Mouse (Mus musculus) retina, postnatal 7 days (tissue): ENCODE results near the gene Rdh9.
"Not testable (repeated sequence)": the region's sequence is repeated elsewhere in the genome, so short reads cannot be mapped to it uniquely, and the experiment has no call there.

Experiments
- DNase-seq: peaks from one replicate; pipeline ENCODE4 v3.0.0-alpha.2; 2012; ENCODE audit warnings: low read depth, low spot score

Rdh9 gene

DNA sequence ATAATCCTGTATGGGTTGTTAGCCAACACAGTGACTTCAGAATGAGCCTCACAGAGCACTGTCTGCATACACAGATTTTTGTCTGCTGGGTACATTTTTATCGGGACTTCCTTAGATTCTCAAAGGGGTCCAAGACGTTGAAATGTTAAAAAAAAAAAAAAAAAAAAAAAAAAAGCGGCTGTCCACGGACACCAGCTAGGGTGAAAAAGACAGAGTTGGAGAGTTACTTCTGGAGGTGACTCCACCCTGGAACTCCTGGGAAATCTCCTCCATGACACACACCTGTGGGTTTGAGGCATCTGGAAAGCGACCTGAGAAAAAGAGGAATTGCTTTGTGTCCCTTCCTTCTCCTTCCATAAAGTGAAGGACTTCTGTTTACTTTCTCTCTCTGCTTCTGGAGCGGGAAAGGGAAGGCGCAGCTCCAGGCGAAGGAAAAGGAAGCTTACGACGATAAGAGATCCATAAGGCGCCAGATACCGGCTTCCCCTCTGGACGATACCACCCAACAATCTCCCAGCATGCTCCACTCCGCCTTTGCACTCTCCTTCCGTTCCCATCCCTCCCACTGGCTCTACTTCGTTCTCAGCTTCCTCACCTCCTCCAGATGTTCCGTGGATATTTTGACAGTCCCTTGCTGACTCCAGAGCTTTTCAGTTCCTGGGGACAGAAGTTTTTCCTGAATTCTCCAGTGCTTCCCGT lies 20.3 kb upstream of the Rdh9 start:
- no peak for DNase-seq

GRCm38 (mm10) chr10:127759181-127760110 lies 16.7 kb upstream of the Rdh9 start, which contains the start of the genes Rdh1 and Rdh16f1:
TSS of gene Rdh1 (plus strand) at chr10:127759721.
TSS of gene Rdh16f1 (plus strand) at chr10:127759787.
- DNase-seq, result no peak

DNA sequence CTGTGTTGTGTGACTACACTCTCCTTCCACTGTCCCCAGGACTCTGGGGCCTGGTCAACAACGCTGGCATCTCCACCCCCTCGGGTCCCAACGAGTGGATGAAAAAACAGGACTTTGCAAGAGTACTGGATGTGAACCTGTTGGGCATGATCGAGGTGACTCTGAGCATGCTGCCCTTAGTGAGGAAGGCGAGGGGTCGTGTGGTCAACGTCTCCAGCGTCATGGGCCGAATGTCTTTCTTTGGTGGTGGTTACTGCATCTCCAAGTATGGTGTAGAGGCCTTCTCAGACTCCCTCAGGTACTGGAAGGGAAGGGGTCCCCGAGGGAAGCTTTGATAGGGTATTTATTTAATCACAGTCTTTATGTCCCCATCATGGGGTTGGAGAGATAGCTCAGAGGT lies 13.3 kb upstream of the Rdh9 start:
- not testable (repeated sequence) for DNase-seq

DNA sequence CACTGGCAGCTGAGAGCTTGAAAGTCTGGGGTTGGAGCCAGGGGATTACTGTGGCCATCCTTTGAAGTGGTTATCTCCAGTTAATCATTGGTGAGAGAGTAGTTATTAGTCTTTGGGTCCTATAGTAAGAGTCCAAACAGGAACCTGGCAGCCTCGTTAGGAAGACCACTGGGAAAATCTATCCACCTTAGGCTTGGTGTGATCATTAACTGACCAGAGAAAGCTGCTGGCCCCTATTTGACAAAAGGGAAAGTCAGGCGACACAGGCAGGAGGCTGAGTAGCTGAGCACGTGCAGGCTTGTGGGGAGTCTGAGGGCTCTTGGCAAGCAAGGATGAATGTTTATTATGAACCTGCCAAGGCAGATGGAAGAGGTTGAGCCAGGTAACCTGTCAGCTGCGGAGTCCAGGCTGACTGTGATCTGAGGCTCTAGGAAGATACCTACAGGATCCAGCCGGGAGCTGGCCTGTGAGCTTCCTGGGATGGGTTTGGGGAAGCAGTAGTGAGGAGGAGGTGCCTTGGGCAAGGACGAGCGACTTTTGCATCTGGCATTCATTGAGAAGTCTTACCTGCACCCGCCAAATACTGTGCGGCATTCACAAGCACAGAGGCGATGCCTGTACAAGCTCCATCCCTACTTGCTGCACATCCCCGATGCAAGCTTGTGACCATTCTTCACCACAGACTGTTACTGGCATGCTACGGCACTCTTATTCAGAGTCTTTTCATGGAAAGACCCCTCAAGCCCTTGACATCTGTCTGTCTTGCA lies 12.1 kb upstream of the Rdh9 start:
- no peak for DNase-seq

DNA sequence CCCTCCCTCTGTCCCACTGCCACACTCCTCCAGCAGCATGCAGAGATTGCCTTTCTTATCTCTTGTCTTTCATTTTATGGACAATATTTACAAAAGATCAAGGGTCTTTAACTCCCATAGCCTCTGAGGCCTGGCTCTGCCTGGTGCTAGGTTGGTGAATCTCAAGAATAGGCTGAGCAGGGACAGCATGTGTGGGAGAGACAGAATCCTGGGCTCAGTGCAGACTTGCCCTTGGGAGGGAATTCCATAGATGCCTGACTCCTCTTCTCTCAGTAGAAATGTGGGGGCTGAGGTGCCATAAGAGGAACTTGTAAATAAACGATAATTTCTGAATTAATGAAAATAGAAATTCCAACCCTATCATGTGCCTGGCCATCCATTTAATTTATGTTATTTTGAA lies 9.6 kb upstream of the Rdh9 start:
- DNase-seq, result no peak

DNA sequence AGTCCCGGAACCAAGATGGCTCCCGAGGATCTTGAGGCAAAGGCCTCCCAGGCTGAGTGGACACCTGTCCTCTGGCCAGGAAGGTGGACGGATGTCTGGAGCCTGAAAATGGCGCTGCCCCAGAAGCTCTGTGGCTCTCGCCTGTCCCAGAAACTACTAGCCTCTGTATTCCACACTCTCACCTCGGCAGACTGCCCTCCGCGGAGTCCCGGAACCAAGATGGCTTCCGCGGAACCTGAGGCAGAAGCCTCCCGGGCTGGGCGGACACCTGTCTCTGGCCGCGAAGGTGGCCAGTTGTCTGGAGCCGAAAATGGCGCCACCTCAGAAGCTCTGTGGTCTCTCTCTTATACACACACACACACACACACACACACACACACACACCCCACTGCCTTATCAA lies 6.1 kb downstream of the Rdh9 start:
- not testable (repeated sequence) for DNase-seq

DNA sequence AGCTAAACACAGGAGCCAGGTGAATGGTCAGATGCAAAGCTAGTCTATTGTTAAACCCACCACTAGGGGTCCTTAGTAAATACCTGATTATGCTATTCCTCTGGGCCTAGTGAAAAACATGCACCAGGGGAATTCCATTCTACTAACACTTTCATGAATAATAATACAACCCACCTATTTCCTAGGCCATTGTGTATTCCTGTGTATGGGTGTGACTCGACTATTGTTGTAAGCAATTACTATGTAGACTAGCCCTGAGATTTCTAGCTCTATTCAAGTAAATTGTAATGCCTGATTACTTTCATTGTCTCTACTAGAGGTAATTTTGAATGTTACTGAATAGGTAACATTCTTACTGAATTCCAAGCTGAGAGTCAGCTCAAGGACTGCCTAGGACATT lies 9.2 kb downstream of the Rdh9 start:
- DNase-seq, result not testable (repeated sequence)

GRCm38 (mm10) chr10:127799295-127799694 lies 23.1 kb downstream of the Rdh9 start:
- DNase-seq, result no peak

DNA sequence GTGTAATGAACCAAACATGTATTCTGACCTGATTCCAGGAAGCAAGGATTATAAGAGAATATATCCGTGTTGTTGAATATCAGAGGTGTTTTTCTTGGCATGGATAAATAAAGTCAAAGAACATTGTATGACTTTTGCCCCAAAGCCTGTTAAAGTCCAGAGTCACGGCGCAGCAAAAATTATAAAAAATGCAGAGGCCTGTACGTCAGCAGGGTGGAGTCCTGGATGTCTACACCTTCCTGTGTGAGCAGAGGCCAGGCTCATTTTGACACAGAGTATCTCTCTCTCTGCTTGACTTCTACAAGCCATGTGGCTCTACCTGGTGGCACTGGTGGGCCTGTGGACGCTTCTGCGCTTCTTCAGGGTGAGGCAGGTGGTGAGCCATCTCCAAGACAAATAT lies 24.7 kb downstream of the Rdh9 start, which contains the start of gene Rdh16:
Gene Rdh16, plus strand, starts transcription at position 262 of the 400 bp plus-strand sequence.
- DNase-seq, result no peak

DNA sequence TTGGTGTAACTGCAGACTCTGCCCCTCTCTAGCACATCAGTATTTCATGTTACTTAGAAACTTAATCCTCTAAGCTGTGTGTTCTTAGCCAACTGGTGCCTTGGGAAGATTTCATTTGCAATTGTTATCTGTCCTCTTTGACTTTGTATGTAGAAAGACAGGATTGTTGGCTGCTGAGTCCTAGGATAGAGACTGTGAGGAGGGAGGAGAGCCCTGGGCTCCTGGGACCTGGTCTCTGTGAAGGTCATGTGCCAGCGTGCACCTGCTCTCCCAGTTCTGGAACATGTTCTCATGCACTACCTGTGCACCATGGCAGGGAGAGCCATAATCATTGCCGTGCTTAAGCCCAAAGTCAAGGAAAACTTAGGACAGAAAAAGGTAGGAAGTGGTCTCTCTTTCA lies 25.4 kb downstream of the Rdh9 start:
- no peak for DNase-seq

- DNase-seq, result no peak
These were observed 26.1 kb downstream of the Rdh9 start for GRCm38 (mm10) chr10:127802236-127802635.

DNA sequence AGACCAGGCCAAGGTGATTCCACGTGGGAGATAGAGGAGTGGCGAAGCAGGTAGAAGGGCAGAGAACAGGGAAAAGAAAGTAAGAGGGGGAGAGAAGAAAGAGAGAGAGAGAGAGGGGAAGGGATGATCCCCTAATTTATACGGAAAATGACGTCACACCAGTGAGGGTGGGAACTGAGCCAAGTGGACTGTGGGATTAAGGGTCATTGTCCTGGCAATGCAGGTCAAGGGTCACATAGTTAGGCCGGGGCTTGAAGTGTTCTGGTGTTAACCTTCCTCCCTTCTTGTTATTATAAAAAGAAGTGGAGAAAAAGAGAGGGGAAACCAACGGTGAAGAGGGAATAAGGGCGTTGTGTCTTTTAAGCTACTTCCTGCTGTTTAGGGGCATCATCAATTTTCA lies 28.2 kb downstream of the Rdh9 start:
- DNase-seq, result no peak

DNA sequence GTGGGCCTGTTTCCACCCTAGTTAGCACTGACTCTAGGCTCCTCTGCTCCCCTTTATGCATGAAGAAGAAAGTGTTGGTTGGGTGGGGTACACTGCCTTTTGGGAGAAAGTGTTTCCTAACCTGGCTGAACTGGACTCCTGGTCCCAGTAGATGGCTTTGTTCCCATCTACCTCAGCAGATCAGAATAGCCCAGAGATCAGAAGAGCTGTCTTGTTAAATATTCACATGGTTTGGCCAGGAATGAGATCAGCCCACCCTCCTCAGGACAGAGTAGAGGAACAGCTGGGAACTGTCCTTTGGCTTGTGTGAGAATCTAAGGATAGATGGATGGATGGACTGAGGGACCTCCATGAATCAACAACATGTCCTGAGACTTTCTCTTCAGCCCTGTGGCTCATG lies 39.7 kb downstream of the Rdh9 start:
- no peak for DNase-seq

DNA sequence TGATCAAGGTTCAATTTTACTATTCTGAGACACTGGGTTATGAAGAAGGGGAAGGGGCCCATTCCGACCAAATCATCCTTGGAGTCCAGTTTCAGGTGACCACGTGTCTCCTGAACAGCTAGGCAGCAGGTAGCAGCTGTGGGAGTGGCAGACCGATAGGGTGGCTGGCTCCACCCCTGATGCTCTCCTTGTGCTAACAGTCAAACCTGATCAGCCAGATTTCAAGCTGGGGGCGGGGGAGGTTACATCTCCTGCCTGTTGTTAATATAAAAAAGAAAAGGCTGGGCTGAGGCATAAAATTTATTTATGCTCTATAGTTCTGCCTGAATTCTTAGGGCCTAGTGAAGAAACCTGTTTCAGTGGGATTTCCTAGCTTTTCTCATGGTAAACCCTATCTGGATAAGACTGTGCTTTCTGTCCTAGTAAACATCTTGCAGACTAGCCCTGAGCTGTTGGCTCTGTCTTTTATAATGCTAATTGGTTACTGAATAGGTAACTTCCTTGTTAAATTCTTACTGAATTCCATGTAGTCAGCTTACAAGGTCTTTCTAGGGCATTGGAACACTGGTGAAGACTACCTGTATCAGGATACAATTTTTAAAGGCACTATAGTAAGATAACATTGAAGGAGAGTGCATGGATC lies 41.2 kb downstream of the Rdh9 start:
- DNase-seq, result not testable (repeated sequence)

GRCm38 (mm10) chr10:127821806-127822205 lies 45.6 kb downstream of the Rdh9 start:
- DNase-seq, result not testable (repeated sequence)

GRCm38 (mm10) chr10:127825386-127825785 lies 49.2 kb downstream of the Rdh9 start:
- DNase-seq, result no peak

GRCm38 (mm10) chr10:127829121-127829520 lies 52.9 kb downstream of the Rdh9 start:
- no peak for DNase-seq

GRCm38 (mm10) chr10:127834186-127834585 lies 58.0 kb downstream of the Rdh9 start:
- DNase-seq, result not testable (repeated sequence)

DNA sequence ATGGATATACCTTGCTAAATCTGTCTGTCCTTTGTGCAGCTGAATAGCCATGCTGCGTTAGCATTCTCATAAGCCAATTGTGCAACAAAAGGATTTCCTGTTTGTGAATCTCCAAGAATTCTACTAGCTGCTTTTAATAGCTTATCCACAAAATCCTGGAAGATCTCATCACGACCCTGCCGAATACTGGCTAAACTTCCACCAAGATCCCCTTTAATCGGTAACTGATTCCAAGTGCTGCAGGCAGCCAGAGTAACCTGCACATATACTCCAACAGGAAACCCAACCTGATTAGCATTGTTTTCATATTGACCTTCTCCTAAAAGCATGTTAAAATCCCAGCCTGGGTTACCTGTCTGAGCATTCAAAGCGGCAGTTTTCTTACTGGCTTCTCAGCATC lies 59.1 kb downstream of the Rdh9 start:
- DNase-seq, result no peak

DNA sequence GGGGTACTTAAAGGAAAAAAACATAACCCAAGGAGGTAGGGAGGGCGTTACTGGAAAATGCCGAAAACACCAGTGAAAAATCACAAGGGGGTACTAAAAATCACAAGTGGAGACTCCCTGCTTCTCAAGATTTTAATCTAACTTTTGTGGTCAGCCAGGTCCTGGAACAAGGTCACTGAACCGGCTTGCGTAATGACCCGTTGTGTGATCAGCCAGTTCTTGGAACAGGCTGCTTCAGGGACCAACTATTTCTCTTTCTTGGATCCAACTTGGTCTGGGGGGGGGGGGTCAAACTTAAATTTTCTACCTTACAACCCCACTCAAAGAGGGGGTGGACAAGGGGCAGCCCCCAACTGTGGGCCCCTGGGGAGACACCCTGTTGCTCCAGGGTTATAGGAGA lies 61.6 kb downstream of the Rdh9 start:
- DNase-seq, result not testable (repeated sequence)

- no peak for DNase-seq
These were observed 62.4 kb downstream of the Rdh9 start for GRCm38 (mm10) chr10:127838539-127838938.
